Mouse (Mus musculus): ENCODE data around the gene Dgkd.

DNA sequence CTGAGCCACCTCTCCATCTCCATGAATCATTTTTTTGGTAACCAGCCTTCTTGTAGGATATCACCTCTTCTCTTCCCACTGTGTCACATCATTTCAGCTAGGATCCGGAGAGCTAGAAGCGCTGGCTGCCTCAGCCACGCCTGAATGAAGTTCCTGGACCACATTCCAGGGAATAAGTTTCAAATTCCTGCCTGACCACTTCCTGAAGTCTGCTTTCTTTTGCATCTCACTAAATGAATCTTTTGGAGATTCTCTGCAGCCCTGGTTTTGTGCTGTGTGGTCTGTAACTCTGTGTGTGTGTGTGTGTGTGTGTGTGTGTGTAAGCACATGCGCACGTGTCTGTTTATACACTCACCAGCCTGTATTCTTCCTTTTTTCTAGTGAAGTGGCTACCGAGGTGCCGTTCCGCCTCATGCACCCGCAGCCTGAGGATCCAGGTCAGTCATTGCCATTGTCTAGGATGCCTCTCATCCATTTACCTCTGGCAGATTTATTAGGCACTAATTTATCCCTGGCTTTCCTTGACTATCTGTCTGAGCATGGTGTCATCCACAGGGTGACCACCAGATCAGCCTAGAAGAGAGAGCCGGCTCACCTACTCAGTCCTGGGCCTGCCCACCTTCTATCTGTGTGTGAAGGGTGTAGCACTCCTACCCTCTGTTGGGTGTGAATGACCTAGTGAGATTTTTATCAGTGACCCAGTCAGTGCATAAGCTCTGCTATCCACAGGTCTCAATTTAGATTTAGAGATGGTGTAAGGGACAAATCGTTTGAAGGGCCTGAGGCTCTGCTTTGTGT lies 12.5 kb upstream of the Dgkd start:
- TF ChIP-seq POLR2A (IDR thresholded peaks at IDR 0.05; ENCODE audit: insufficient read depth, low read depth, low read length) (no peak), CTCF (IDR thresholded peaks at IDR 0.05) (no peak)
